Mouse (Mus musculus) heart, postnatal 25 days (tissue): ENCODE data around the gene Olfr1413. TPM values are rescaled to one million over a fixed set of nuclear protein-coding genes. Genes with fewer than 3 reads are reported as not detected.

Source experiments
- DNase-seq: peaks from one replicate; pipeline ENCODE4 v3.0.0; 2022; ENCODE audit warnings: low spot score
- intact Hi-C: fragments of 180-260 bp; cut with DNase I; formaldehyde crosslinking; loops from one replicate; pipeline ENCODE4 v1.15.1; 2025
- total RNA-seq, 2 experiments: library from RNA; stranded (reverse); gene quantifications; 2 replicates each; pipeline ENCODE4 v1.2.3; 2021

Gene Olfr1413
- total RNA-seq, result not detected

- intact Hi-C loops, result no loop called here
- DNase-seq, result no peak
These were observed at the start of gene Olfr1413 for GRCm38 (mm10) chr1:92571022-92571421. Gene Olfr1413, plus strand, starts transcription at chr1:92571322.

- DNase-seq, result no peak
- intact Hi-C loops, result loop anchor here (1.0 to 2.0 kb wide), 2 partner anchors 89 to 127 kb away; partner anchors contain the start of gene Otos
These were observed 49.7 kb upstream of the Olfr1413 start for GRCm38 (mm10) chr1:92521376-92521775.

- intact Hi-C loops, result no loop called here
- DNase-seq, result no peak
These were observed 47.4 kb upstream of the Olfr1413 start for GRCm38 (mm10) chr1:92523764-92524163.

- intact Hi-C loops, result no loop called here
These were observed 34.1 kb upstream of the Olfr1413 start for GRCm38 (mm10) chr1:92536972-92537371.

GRCm38 (mm10) chr1:92539071-92539470 is 32.1 kb upstream of the Olfr1413 start:
- no peak for DNase-seq
- intact Hi-C loops, result no loop called here

More at GRCm38 (mm10) chr1:92536972-92537371, 34.1 kb upstream of the Olfr1413 start:
- DNase-seq, result no peak

- no peak for DNase-seq
- intact Hi-C loops, result no loop called here
These were observed 25.2 kb upstream of the Olfr1413 start for GRCm38 (mm10) chr1:92545929-92546328.

GRCm38 (mm10) chr1:92585479-92585878 is 14.4 kb downstream of the Olfr1413 start, which contains the start of gene Olfr1412:
Gene Olfr1412, plus strand, starts transcription at chr1:92585779.
- intact Hi-C loops, result no loop called here
- DNase-seq, result no peak

GRCm38 (mm10) chr1:92594111-92594510 is 23.0 kb downstream of the Olfr1413 start, which contains the start of gene Olfr1411:
Gene Olfr1411, plus strand, starts transcription at chr1:92594411.
- intact Hi-C loops, result no loop called here
- DNase-seq, result no peak

GRCm38 (mm10) chr1:92596019-92596418 is 24.9 kb downstream of the Olfr1413 start:
- intact Hi-C loops, result no loop called here
- DNase-seq, result no peak

GRCm38 (mm10) chr1:92605482-92605881 is 34.4 kb downstream of the Olfr1413 start, which contains the start of gene Olfr1410:
Gene Olfr1410, plus strand, starts transcription at chr1:92605782.
- no peak for DNase-seq
- intact Hi-C loops, result no loop called here

- intact Hi-C loops, result no loop called here
- no peak for DNase-seq
These were observed 36.6 kb downstream of the Olfr1413 start for GRCm38 (mm10) chr1:92607711-92608110.

GRCm38 (mm10) chr1:92611008-92611407 is 39.9 kb downstream of the Olfr1413 start:
- DNase-seq, result no peak
- intact Hi-C loops, result loop anchor here (2.0 to 5.0 kb wide), 2 partner anchors 90 to 649 kb away; no protein-coding TSS in a partner anchor

GRCm38 (mm10) chr1:92613175-92613574 is 42.1 kb downstream of the Olfr1413 start:
- DNase-seq, result no peak
- intact Hi-C loops, result loop anchor here (5.0 kb wide), 1 partner anchor 651 kb away; no protein-coding TSS in a partner anchor

GRCm38 (mm10) chr1:92614516-92614915 is 43.4 kb downstream of the Olfr1413 start:
- intact Hi-C loops, result loop anchor here (2.0 to 5.0 kb wide), 2 partner anchors 34 to 652 kb away; partner anchors contain the start of gene Otos
- DNase-seq, result no peak

GRCm38 (mm10) chr1:92616046-92616445 is 44.9 kb downstream of the Olfr1413 start:
- DNase-seq, result no peak
- intact Hi-C loops, result no loop called here

GRCm38 (mm10) chr1:92617488-92617887 is 46.4 kb downstream of the Olfr1413 start, which contains the start of gene Olfr12:
Gene Olfr12, plus strand, starts transcription at chr1:92617788.
- no peak for DNase-seq

GRCm38 (mm10) chr1:92618360-92618759 is 47.2 kb downstream of the Olfr1413 start:
- intact Hi-C loops, result no loop called here
- no peak for DNase-seq

More at GRCm38 (mm10) chr1:92617488-92617887, 46.4 kb downstream of the Olfr1413 start, which contains the start of gene Olfr12:
- intact Hi-C loops, result no loop called here

Other genes starting within 250 kb of the Olfr1413 start
- 1,000 to 10,000 TPM; 1,015 to 1,018 TPM for gene Ndufa10, start 97.5 kb upstream of the Olfr1413 start, total RNA-seq
- gene Olfr1416, start 86.2 kb upstream of the Olfr1413 start, total RNA-seq, result not detected
- not detected for gene Olfr1415, start 75.2 kb upstream of the Olfr1413 start, total RNA-seq
- gene Olfr1414, start 52.7 kb upstream of the Olfr1413 start, total RNA-seq, result not detected
- gene Olfr1412, start 14.5 kb downstream of the Olfr1413 start, total RNA-seq, result not detected
- gene Olfr1411, start 23.1 kb downstream of the Olfr1413 start, total RNA-seq, result not detected
- not detected for gene Olfr1410, start 34.5 kb downstream of the Olfr1413 start, total RNA-seq
- gene Olfr12, start 46.5 kb downstream of the Olfr1413 start, total RNA-seq, result not detected
- gene Cops9, start 70.7 kb downstream of the Olfr1413 start, total RNA-seq, result 100 to 1,000 TPM; 218 to 222 TPM
- gene Otos, start 77.5 kb downstream of the Olfr1413 start, total RNA-seq, result not detected